Mouse (Mus musculus) olfactory bulb, adult 2 months (tissue): ENCODE data around the gene Rnf31.

Experiments used
- CTCF ChIP-seq: fragments of 200-500 bp; IDR thresholded peaks from 2 replicates; pipeline ENCODE4 v1.5.1; 2012; ENCODE audit warnings: low read depth, mild to moderate bottlenecking, low read length, moderate library complexity; ENCODE audit not compliant: insufficient read depth
- POLR2A ChIP-seq: fragments of 200-500 bp; IDR thresholded peaks from 2 replicates; pipeline ENCODE4 v1.6.1; 2012; ENCODE audit warnings: mild to moderate bottlenecking, low read depth, low read length, moderate library complexity; ENCODE audit not compliant: insufficient read depth

DNA sequence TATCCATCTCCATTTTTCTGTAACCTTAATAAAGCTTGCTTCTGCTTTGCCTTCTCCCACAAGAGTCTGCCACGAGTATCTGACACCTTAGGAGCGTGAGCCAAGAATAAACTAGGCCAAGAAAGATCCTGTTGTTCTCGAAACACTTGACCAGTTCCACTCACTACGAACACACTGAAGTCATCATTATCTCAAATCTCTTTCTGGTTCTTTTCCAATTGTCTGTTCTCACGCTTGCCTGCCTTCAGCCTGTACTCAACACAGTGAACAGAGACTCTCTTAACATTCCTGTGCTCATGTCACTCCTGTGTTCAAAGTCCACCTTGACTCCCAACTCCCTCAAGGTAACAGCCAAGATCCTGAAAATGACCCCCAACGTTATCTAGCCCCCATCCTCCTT, 21.8 kb downstream of the Rnf31 start:
- TF ChIP-seq CTCF, result no peak
- TF ChIP-seq POLR2A, result no peak
